Mouse (Mus musculus) embryo, embryonic 9.5 days (tissue): ENCODE measurements around the gene Med27.

Source experiments
- DNase-seq: peaks from one replicate; pipeline ENCODE4 v3.0.0-alpha.2; 2017; ENCODE audit errors: extremely low spot score

The Med27 gene

GRCm38 (mm10) chr2:29565570-29566433, 219.2 kb downstream of the Med27 start:
- no peak for DNase-seq

GRCm38 (mm10) chr2:29571921-29572700, 225.5 kb downstream of the Med27 start:
- DNase-seq, result no peak

- no peak for DNase-seq
These were observed 226.3 kb downstream of the Med27 start for GRCm38 (mm10) chr2:29572811-29573427.

- peak; percentile 85 for DNase-seq
These were observed 227.0 kb downstream of the Med27 start for GRCm38 (mm10) chr2:29573591-29573990.

- DNase-seq, result peak; percentile 64
These were observed 227.6 kb downstream of the Med27 start for GRCm38 (mm10) chr2:29574187-29574586.
